Mouse (Mus musculus) erythroblast, embryonic 14.5 days (primary cell): ENCODE measurements around the gene Trim56. TPM values are rescaled to one million over a fixed set of nuclear protein-coding genes. Genes with fewer than 3 reads are reported as not detected.

ENCODE experiments used
- H3K27me3 ChIP-seq: 2 replicates; pipeline ENCODE4 v1.6.1; 2012; ENCODE audit warnings: inconsistent platforms; ENCODE audit not compliant: control insufficient read depth
- H3K36me3 ChIP-seq: 2 replicates; pipeline ENCODE4 v1.6.1; 2012; ENCODE audit warnings: mild to moderate bottlenecking, inconsistent platforms; ENCODE audit not compliant: control insufficient read depth
- H3K4me1 ChIP-seq: 2 replicates; pipeline ENCODE4 v1.6.1; 2012; ENCODE audit warnings: inconsistent platforms; ENCODE audit not compliant: control insufficient read depth
- H3K4me3 ChIP-seq: replicated peaks from 2 replicates; pipeline ENCODE3; 2012; ENCODE audit warnings: moderate library complexity, mild to moderate bottlenecking, inconsistent platforms
- H3K9me3 ChIP-seq: 2 replicates; pipeline ENCODE4 v1.6.1; 2012; ENCODE audit warnings: low read length, inconsistent platforms, mixed read lengths; ENCODE audit not compliant: control insufficient read depth
- GATA1 ChIP-seq: IDR thresholded peaks from 2 replicates; pipeline ENCODE4 v1.6.1; 2012; ENCODE audit warnings: low read length, inconsistent platforms, mixed read lengths
- TAL1 ChIP-seq: IDR thresholded peaks from 3 replicates; pipeline ENCODE4 v1.6.1; 2012; ENCODE audit warnings: low read length, inconsistent platforms, mixed read lengths
- polyA plus RNA-seq: library from polyadenylated mRNA; stranded (reverse); fragments of >175 nt; gene quantifications from 2 replicates; pipeline ENCODE4 v1.2.3, GENCODE M21; 2012

Trim56 gene
- polyA plus RNA-seq, 1 experiment = 3.5 TPM

DNA sequence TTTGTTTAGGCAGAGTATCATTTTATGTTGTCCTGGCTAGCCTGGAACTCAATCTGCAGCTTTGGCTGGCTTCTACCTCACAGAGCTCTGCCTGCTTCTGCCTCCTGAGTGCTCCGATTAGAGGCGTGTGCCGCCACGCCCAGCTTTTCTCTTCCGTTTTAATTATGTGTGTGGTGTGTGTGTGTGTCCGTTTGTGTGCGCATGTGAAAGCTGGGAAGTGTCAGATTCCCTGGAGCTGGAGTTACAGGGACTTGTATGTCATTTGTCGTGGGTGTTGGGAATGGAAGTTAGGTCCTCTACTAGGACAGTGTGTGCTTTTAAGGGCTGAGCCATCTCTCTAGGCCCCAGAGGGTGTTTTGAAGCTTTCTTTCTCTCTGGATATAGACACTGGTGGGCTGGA is 42.9 kb downstream of the Trim56 start:
- no peaks in the 10 kb centered on the region for H3K9me3 ChIP-seq
- peaks cover 20% of the 10 kb centered on the region for H3K27me3 ChIP-seq
- no peaks in the 10 kb centered on the region for H3K36me3 ChIP-seq
- peaks cover 33% of the 10 kb centered on the region for H3K4me1 ChIP-seq
- no peak overlapping the region for H3K4me3 ChIP-seq
- TF ChIP-seq GATA1 = no peak
- no peak for TF ChIP-seq TAL1

- Histone ChIP-seq H3K9me3 (no peaks in the 10 kb centered on the region), H3K36me3 (no peaks in the 10 kb centered on the region), H3K27me3 (peaks cover 20% of the 10 kb centered on the region), H3K4me1 (peaks cover 33% of the 10 kb centered on the region), H3K4me3 (no peak within 1 kb of the TSS)
- TF ChIP-seq TAL1 (no peak), GATA1 (no peak)
Measured at GRCm38 (mm10) chr5:137072079-137072960, 43.7 kb downstream of the Trim56 start, which contains the start of gene Serpine1. Gene Serpine1 (minus strand): TSS chr5:137072268.

- TF ChIP-seq TAL1 (no peak), GATA1 (no peak)
- Histone ChIP-seq H3K36me3 (no peaks in the 10 kb centered on the region), H3K9me3 (no peaks in the 10 kb centered on the region), H3K27me3 (peaks cover 30% of the 10 kb centered on the region), H3K4me3 (no peak overlapping the region), H3K4me1 (peaks cover 33% of the 10 kb centered on the region)
Measured at GRCm38 (mm10) chr5:137070881-137071605, 45.0 kb downstream of the Trim56 start.

DNA sequence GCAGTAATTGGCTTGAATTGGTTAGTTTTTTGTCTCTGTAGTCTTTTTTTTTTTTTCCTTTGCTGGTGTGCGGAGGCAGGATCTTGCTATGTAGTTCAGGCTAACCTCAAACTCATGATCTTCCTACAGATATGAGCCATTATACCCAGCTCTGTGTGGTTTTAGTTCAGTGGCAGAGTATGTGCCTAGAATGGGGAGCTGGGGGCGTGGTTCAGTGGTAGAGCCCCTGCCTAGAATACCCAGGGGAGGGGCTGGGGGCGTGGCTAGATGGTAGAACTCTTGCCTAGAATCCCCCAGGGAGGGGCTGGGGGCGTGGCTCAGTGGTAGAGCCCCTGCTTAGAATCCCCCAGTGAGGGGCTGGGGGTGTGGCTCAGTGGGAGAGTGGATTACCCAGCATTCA is 47.3 kb downstream of the Trim56 start:
- H3K36me3 ChIP-seq = no peaks in the 10 kb centered on the region
- H3K27me3 ChIP-seq = peaks cover 37% of the 10 kb centered on the region
- H3K4me1 ChIP-seq = peaks cover 25% of the 10 kb centered on the region
- H3K9me3 ChIP-seq = no peaks in the 10 kb centered on the region
- no peak overlapping the region for H3K4me3 ChIP-seq
- no peak for TF ChIP-seq GATA1
- no peak for TF ChIP-seq TAL1

DNA sequence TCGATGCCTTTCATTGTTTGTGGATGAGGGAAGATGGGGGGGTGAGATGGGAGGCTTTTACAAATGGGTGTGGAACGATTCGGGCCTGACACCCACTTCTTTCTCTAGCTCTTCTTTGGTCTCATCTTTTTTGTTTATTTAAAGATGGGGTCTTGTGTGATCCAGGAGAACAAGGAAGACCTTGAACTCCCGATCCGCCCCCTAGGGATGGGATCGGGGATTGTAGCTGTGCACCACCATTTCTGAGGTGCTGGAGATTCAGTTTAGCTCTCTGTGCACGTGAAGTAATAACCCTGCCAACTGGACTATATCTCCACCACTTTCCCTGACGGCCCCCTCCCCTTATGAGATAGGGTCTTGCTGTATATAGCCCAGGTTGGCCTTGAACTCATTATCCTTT is 50.1 kb downstream of the Trim56 start:
- Histone ChIP-seq H3K4me3 (no peak overlapping the region), H3K36me3 (no peaks in the 10 kb centered on the region), H3K27me3 (peaks cover 32% of the 10 kb centered on the region), H3K4me1 (peaks cover 16% of the 10 kb centered on the region), H3K9me3 (no peaks in the 10 kb centered on the region)
- TF ChIP-seq TAL1 (no peak), GATA1 (no peak)

DNA sequence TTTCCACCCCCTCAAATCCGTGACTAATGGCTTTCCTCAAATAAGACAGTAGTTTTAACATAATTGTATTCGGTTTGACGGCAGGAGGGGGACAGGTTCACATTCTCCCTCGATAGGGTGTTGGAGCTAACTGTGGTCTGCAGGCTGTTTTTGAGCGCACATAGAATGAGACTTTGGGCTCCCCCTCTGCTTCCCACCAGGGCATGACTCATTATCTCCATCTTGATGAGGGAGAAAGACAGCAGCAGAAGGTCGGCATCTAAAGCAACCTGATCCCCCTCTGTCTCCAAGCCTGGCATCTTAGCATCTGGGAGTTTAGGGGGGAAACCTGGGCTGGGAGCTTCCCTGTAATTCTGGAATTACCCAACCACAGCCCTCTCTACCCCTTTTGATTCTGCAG is 50.6 kb downstream of the Trim56 start:
- no peak overlapping the region for H3K4me3 ChIP-seq
- no peak for TF ChIP-seq TAL1
- no peak for TF ChIP-seq GATA1
- no peaks in the 10 kb centered on the region for H3K36me3 ChIP-seq
- H3K4me1 ChIP-seq = peaks cover 16% of the 10 kb centered on the region
- H3K27me3 ChIP-seq = peaks cover 28% of the 10 kb centered on the region
- H3K9me3 ChIP-seq = no peaks in the 10 kb centered on the region

DNA sequence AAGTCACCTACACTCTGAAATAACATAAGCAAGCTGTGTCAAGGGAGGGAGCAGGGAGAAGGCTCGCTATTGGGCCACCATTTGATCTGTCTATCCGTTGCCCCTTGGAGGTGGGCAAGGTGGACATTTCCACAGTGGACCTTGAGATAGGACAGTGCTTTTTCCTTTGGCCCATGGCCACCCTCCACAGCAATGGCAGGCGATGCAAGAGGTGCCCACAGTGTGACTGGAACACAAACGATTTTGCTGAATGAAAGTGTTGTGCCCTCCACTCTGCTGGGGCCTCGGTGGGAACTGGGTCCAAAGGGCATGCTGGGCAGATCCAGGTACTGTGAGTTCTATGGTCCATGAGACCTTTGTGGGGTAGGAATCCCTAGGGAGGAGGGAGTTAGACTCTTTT is 53.4 kb downstream of the Trim56 start:
- TF ChIP-seq GATA1 = no peak
- TF ChIP-seq TAL1 = no peak
- no peaks in the 10 kb centered on the region for H3K9me3 ChIP-seq
- peaks cover 11% of the 10 kb centered on the region for H3K4me1 ChIP-seq
- H3K36me3 ChIP-seq = no peaks in the 10 kb centered on the region
- H3K4me3 ChIP-seq = no peak overlapping the region
- H3K27me3 ChIP-seq = peaks cover 19% of the 10 kb centered on the region

DNA sequence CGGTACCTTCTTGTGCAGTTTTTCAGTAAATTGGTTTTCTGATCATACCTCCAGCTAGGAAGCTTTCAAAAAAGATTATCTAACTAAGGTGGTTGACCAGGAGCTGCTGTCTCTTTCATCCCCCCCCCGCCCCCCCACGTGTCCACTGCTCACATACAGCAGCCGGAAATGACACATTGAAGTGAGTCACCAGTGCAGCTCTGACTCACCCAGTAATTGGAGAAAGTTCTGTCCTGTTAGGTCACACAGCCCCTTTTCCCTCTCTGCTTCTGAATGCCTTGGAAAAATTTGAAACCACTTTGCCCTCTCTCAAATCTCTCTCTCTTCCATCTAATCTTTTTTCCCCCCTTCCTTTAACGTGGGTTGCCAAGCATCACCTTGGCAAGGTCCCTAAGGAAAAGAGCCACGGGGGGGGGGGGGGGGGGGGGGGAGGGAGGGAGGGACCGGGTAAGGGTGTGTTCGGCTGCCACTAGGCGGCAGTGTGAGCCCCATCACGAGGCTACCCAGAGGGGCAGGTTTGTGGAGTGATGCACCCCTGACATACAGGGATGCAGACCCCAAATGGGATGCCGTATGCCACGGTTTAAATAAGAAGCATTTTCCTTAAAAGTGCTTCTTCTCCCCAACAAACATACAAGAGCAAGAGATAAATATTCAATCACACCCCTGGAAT is 54.1 kb downstream of the Trim56 start:
- Histone ChIP-seq H3K9me3 (no peaks in the 10 kb centered on the region), H3K4me3 (no peak overlapping the region), H3K36me3 (no peaks in the 10 kb centered on the region), H3K4me1 (peaks cover 11% of the 10 kb centered on the region), H3K27me3 (peaks cover 16% of the 10 kb centered on the region)
- TF ChIP-seq TAL1 (no peak), GATA1 (no peak)

Other genes starting within 250 kb of the Trim56 start
- 0.02 TPM in 2 replicates for gene Col26a1, start 233.0 kb downstream of the Trim56 start, polyA plus RNA-seq
- gene Ift22, start 208.1 kb downstream of the Trim56 start, polyA plus RNA-seq = 0.02 and 0.24 TPM in 2 replicates
- gene Fis1, start 162.9 kb downstream of the Trim56 start, polyA plus RNA-seq = 325 and 364 TPM in 2 replicates
- gene Cldn15, start 149.6 kb downstream of the Trim56 start, polyA plus RNA-seq = 0.03 and 0.04 TPM in 2 replicates
- gene Plod3, start 129.2 kb downstream of the Trim56 start, polyA plus RNA-seq = 1.8 and 3.6 TPM in 2 replicates
- gene Znhit1, start 128.2 kb downstream of the Trim56 start, polyA plus RNA-seq = 55.9 and 77.3 TPM in 2 replicates
- 0.10 and 0.17 TPM in 2 replicates for gene Vgf, start 89.8 kb downstream of the Trim56 start, polyA plus RNA-seq
- gene Ap1s1, start 70.1 kb downstream of the Trim56 start, polyA plus RNA-seq = 11.7 and 12.6 TPM in 2 replicates
- gene Serpine1, start 43.9 kb downstream of the Trim56 start, polyA plus RNA-seq = not detected in 2 replicates
- gene Muc3, start 33.1 kb upstream of the Trim56 start, polyA plus RNA-seq = not detected in 2 replicates
- gene Muc3a, start 96.2 kb upstream of the Trim56 start, polyA plus RNA-seq = not detected in 2 replicates
- 29.5 and 30.9 TPM in 2 replicates for gene Ache, start 171.3 kb upstream of the Trim56 start, polyA plus RNA-seq
- 14.1 and 16.4 TPM in 2 replicates for gene Ufsp1, start 178.4 kb upstream of the Trim56 start, polyA plus RNA-seq
- 73.3 and 89.6 TPM in 2 replicates for gene Srrt, start 191.5 kb upstream of the Trim56 start, polyA plus RNA-seq
- 0.51 and 0.54 TPM in 2 replicates for gene Trip6, start 198.2 kb upstream of the Trim56 start, polyA plus RNA-seq
- 0.05 and 0.06 TPM in 2 replicates for gene Slc12a9, start 217.4 kb upstream of the Trim56 start, polyA plus RNA-seq
- gene Ephb4, start 233.9 kb upstream of the Trim56 start, polyA plus RNA-seq = 0.04 and 0.07 TPM in 2 replicates